Mouse (Mus musculus) bone marrow, adult 2 months (tissue): ENCODE measurements around the gene Ssna1.

Experiments used
- CTCF ChIP-seq: fragments of 200-500 bp; IDR thresholded peaks from 2 replicates; pipeline ENCODE4 v1.5.1; 2011; ENCODE audit warnings: low read length, control low read depth; ENCODE audit not compliant: control insufficient read depth, insufficient read depth
- POLR2A ChIP-seq: fragments of 200-500 bp; IDR thresholded peaks from 2 replicates; pipeline ENCODE4 v1.6.1; 2011; ENCODE audit warnings: low read depth, mild to moderate bottlenecking, control low read depth, low read length, borderline replicate concordance; ENCODE audit not compliant: control insufficient read depth

DNA sequence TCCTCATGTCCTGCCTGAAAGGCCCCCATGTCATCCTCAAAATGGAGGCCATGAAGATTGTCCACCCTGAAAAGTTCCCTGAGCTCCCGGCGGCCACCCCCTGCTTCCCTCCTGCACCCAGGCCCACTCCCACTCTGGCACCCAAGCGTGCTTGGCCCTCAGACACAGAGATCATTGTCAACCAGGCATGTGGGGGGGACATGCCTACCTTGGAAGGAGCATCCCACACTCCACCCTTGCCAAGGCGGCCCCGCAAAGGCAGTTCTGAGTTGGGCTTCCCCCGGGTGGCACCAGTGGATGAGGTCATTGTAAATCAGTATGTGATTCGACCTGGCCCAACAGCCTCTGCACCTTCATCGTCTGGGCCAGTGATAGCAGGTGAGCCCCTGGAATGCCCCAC is 28.9 kb downstream of the Ssna1 start:
- TF ChIP-seq CTCF (no peak), POLR2A (no peak)
